Mouse (Mus musculus): ENCODE measurements around the gene Cabp7. TPM values are rescaled to one million over a fixed set of nuclear protein-coding genes. Genes with fewer than 3 reads are reported as not detected.
"Not testable (repeated sequence)": the region's sequence is repeated elsewhere in the genome, so short reads cannot be mapped to it uniquely, and the experiment has no call there.

The Cabp7 gene
- total RNA-seq, 1 experiment, result 1.9 TPM

DNA sequence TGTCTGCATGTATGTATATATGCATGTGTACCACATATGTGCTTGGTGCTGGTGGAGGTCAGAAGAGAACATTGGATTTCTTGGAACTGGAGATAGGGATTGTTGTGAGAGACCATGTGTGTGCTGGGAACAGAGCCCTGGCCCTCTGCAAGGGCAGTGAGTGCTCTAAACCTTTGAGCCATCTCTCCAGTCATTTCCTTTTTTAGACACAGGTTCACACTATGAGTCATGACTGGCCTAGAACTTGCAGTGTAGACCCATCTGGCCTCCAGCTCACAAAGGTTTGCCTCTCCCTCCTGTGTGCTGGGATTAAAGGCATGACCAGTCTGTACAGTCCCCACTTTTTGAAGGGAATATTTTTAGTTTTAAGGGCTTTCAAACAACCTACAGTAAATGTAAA is 33.8 kb downstream of the Cabp7 start:
- Histone ChIP-seq H3K4me1 (ENCODE audit: control insufficient read depth in 2 of 2, insufficient read depth in 2 of 2, low read length in 2 of 2, poor library complexity in 1 of 2) (no peaks in the 10 kb centered on the region), H3K4me3 (ENCODE audit: insufficient read depth in 1 of 2, low read depth in 1 of 2, low read length in 2 of 2, poor library complexity in 1 of 2, severe bottlenecking in 1 of 2) (no peak overlapping the region), H3K36me3 (ENCODE audit: control insufficient read depth, insufficient read depth, low read length, poor library complexity, severe bottlenecking) (no peaks in the 10 kb centered on the region), H3K9me3 (ENCODE audit: control insufficient read depth, insufficient read depth, low read depth, low read length) (no peaks in the 10 kb centered on the region), H3K9ac (ENCODE audit: insufficient read depth, low read depth, low read length, poor library complexity, severe bottlenecking) (no peak overlapping the region), H3K27ac (ENCODE audit: insufficient read depth, low read depth, low read length, poor library complexity, severe bottlenecking) (no peak overlapping the region)
- TF ChIP-seq ZNF384 (IDR thresholded peaks at IDR 0.05; ENCODE audit: low read depth, low read length) (no peak), ZC3H11A (IDR thresholded peaks at IDR 0.05; ENCODE audit: borderline replicate concordance, low read depth, low read length) (no peak), CHD2 (IDR thresholded peaks at IDR 0.05; ENCODE audit: low read depth, low read length) (no peak), HCFC1 (IDR thresholded peaks at IDR 0.05; ENCODE audit: borderline replicate concordance, insufficient read depth, low read length) (no peak), MAFK (IDR thresholded peaks at IDR 0.05; ENCODE audit: insufficient read depth, low read depth, low read length) (no peak)
- in situ Hi-C loops (cut with MboI; ENCODE audit: low sequenced_read_pairs in 2 of 2, unreplicated experiment in 2 of 2), result no loop called here
- DNase-seq (ENCODE audit: low read depth, low spot score), result no peak

DNA sequence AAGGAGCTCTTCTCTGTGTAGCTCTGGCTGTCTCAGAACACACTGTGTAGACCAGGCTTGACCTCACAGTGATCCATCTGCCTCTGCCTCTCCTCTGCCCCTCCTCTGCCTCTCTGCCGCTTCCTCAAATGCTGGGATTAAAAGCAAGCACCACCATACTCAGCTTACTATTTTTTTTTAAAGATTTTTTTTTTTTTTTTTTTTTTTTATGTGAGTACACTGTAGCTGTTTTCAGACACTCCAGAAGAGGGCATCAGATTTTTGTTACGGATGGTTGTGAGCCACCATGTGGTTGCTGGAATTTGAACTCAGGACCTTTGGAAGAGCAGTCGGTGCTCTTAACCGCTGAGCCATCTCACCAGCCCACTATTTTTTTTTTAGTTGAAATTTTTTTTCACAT is 36.4 kb downstream of the Cabp7 start:
- H3K9me3 ChIP-seq (ENCODE audit: control insufficient read depth, insufficient read depth, low read depth, low read length); H3K27ac ChIP-seq (ENCODE audit: insufficient read depth, low read depth, low read length, poor library complexity, severe bottlenecking); H3K4me3 ChIP-seq (ENCODE audit: insufficient read depth in 1 of 2, low read depth in 1 of 2, low read length in 2 of 2, poor library complexity in 1 of 2, severe bottlenecking in 1 of 2); H3K36me3 ChIP-seq (ENCODE audit: control insufficient read depth, insufficient read depth, low read length, poor library complexity, severe bottlenecking); H3K9ac ChIP-seq (ENCODE audit: insufficient read depth, low read depth, low read length, poor library complexity, severe bottlenecking); in situ Hi-C loops (cut with MboI; ENCODE audit: low sequenced_read_pairs in 2 of 2, unreplicated experiment in 2 of 2); H3K4me1 ChIP-seq (ENCODE audit: control insufficient read depth in 2 of 2, insufficient read depth in 2 of 2, low read length in 2 of 2, poor library complexity in 1 of 2); DNase-seq (ENCODE audit: low read depth, low spot score): not testable (repeated sequence)
- peak; percentile 80 for TF ChIP-seq ZNF384 (IDR thresholded peaks at IDR 0.05; ENCODE audit: low read depth, low read length)

DNA sequence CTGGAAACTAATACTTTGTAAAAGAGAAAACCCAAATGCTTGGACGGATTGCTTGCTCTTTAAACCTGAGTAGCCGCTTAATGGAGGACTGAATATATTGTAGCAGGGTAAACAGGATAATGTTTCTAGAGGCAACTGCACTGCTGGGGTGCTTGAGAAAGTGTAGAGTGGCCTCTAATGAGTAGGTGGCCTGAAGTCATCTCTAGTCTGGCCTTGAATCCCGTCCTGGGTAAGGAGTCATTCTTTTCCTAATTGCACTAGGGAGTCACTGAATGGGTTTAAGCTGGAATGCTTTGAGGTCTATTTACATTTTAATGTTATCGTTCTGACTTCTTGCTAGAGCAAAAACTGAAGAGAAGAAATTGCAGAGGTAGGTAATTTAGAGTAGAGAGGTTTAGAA is 41.4 kb downstream of the Cabp7 start:
- Histone ChIP-seq H3K9me3 (ENCODE audit: control insufficient read depth, insufficient read depth, low read depth, low read length) (no peaks in the 10 kb centered on the region), H3K9ac (ENCODE audit: insufficient read depth, low read depth, low read length, poor library complexity, severe bottlenecking) (peak overlapping the region; percentile 90; the same call in 1 of the 2 replicates), H3K27ac (ENCODE audit: insufficient read depth, low read depth, low read length, poor library complexity, severe bottlenecking) (peak overlapping the region; percentile 54; the same call in 1 of the 2 replicates), H3K4me3 (ENCODE audit: insufficient read depth in 1 of 2, low read depth in 1 of 2, low read length in 2 of 2, poor library complexity in 1 of 2, severe bottlenecking in 1 of 2) (peak overlapping the region; percentile 88 to 93), H3K4me1 (ENCODE audit: control insufficient read depth in 2 of 2, insufficient read depth in 2 of 2, low read length in 2 of 2, poor library complexity in 1 of 2) (peaks cover 0 to 8% of the 10 kb centered on the region in 2 experiments; a peak in 2 of 4 replicates), H3K36me3 (ENCODE audit: control insufficient read depth, insufficient read depth, low read length, poor library complexity, severe bottlenecking) (peaks cover 12% of the 10 kb centered on the region)
- no peak for TF ChIP-seq ZNF384 (IDR thresholded peaks at IDR 0.05; ENCODE audit: low read depth, low read length)
- TF ChIP-seq HCFC1 (IDR thresholded peaks at IDR 0.05; ENCODE audit: borderline replicate concordance, insufficient read depth, low read length), result no peak
- no peak for TF ChIP-seq ZC3H11A (IDR thresholded peaks at IDR 0.05; ENCODE audit: borderline replicate concordance, low read depth, low read length)
- TF ChIP-seq MAFK (IDR thresholded peaks at IDR 0.05; ENCODE audit: insufficient read depth, low read depth, low read length), result no peak
- no peak for TF ChIP-seq CHD2 (IDR thresholded peaks at IDR 0.05; ENCODE audit: low read depth, low read length)
- in situ Hi-C loops (cut with MboI; ENCODE audit: low sequenced_read_pairs in 2 of 2, unreplicated experiment in 2 of 2), result no loop called here
- DNase-seq (ENCODE audit: low read depth, low spot score), result peak; percentile 35

DNA sequence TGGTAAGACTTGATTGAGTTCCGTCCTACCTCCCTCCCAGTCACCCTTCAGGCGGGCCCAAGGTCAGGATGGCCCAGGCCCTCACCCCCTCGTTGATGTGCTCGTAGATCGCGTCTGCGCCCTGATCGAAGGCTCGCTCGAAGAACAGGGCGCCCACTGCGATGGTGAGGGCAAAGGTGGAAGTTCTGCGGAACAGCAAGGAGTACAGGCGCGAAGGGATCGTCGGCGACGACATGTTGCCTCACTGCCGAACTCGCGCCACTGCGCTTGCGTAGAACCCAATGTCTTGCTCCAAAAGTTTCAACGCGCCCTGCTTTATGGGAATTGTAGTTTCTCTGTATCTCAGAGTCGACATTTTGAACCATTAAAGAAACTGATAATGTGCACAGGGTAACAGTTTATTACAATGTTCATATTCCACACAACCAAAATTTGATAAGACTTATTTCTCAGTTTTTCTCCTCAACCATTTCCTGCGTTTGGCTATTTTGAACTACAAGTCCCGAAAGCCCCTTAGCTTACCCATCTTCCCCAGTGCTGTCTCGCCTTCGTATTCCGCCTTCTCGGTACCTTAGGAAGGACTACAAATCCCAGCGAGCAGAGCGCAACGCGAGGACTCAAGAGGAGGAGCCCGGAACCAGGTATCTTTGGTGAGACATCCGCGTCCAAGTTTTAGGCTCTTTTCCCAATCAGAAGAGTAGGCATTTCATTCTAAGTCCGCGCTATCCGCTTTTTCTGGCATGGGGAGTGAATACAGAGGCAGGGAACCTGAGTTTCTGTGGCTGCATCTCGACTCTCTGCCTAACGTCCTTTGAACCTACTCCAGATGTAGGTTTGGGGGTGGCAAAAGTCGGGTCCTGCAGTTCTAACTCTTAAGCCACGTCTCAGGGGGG is 42.3 kb downstream of the Cabp7 start, which contains the start of the genes Uqcr10 and Zmat5:
Uqcr10 (minus strand) TSS at position 271 of the 893 bp plus-strand sequence.
Zmat5 (plus strand) TSS at position 607 of the 893 bp plus-strand sequence.
- Histone ChIP-seq H3K9ac (ENCODE audit: insufficient read depth, low read depth, low read length, poor library complexity, severe bottlenecking) (peak within 1 kb of the TSS; percentile 90), H3K36me3 (ENCODE audit: control insufficient read depth, insufficient read depth, low read length, poor library complexity, severe bottlenecking) (peaks cover 12% of the 10 kb centered on the region), H3K9me3 (ENCODE audit: control insufficient read depth, insufficient read depth, low read depth, low read length) (no peaks in the 10 kb centered on the region), H3K4me3 (ENCODE audit: insufficient read depth in 1 of 2, low read depth in 1 of 2, low read length in 2 of 2, poor library complexity in 1 of 2, severe bottlenecking in 1 of 2) (peak within 1 kb of the TSS; percentile 88 to 93), H3K27ac (ENCODE audit: insufficient read depth, low read depth, low read length, poor library complexity, severe bottlenecking) (peak within 1 kb of the TSS; percentile 54), H3K4me1 (ENCODE audit: control insufficient read depth in 2 of 2, insufficient read depth in 2 of 2, low read length in 2 of 2, poor library complexity in 1 of 2) (peaks cover 0 to 8% of the 10 kb centered on the region in 2 experiments; a peak in 2 of 4 replicates)
- peak; percentile 96 for DNase-seq (ENCODE audit: low read depth, low spot score)
- in situ Hi-C loops (cut with MboI; ENCODE audit: low sequenced_read_pairs in 2 of 2, unreplicated experiment in 2 of 2), result no loop called here
- TF ChIP-seq MAFK (IDR thresholded peaks at IDR 0.05; ENCODE audit: insufficient read depth, low read depth, low read length), result no peak
- peak; percentile 70; the same call in 1 of the 2 replicates for TF ChIP-seq CHD2 (IDR thresholded peaks at IDR 0.05; ENCODE audit: low read depth, low read length)
- peak; percentile 97 for TF ChIP-seq HCFC1 (IDR thresholded peaks at IDR 0.05; ENCODE audit: borderline replicate concordance, insufficient read depth, low read length)
